Mouse (Mus musculus) cerebellum, adult 11-12 months (tissue): ENCODE measurements around the gene Defb20.

Experiments
- DNase-seq: peaks from one replicate; pipeline ENCODE4 v3.0.0; 2022

Gene Defb20

GRCm38 (mm10) chr2:152500204-152500862 is 23.5 kb downstream of the Defb20 start:
- no peak for DNase-seq

DNA sequence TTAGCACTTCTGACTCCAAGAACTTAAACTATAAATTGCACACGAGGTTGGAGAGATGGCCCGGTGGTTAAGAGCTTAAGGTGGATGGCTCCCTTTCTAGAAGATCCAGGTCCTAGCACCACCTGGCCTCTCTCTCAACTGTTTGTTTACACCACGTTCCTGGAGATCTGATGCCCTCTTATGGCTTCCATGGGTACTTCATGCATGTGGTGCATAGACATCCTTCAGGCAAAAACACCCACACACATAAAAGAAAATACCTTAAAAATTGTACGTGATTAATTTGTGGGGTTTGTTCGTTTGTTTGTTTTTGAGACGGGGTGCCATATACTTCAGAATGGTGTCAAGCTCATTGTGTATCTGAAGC is 24.0 kb downstream of the Defb20 start:
- DNase-seq = no peak

GRCm38 (mm10) chr2:152503950-152504349 is 27.1 kb downstream of the Defb20 start:
- no peak for DNase-seq

DNA sequence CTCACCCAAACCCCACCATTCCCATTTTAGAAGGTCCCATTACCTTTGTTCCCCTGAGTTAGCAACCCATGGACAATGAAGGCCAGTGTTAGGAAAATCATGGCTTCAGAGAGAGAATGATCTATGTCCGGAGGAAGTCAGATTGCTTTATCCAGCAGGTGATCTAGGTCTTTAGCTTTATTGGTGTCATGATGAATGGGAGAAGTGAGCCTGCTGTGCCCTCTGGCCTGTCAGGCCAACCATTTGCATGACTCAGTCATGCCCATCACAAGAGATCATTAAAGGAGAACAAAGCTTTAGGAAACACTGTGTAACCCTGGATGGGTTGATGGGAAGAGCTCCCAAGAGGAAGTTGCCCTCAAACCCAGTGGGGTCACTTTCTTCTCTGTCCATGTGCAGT is 34.7 kb downstream of the Defb20 start, which contains the start of gene Defb26:
Gene Defb26, minus strand, starts transcription at position 101 of the 400 bp plus-strand sequence.
- no peak for DNase-seq

GRCm38 (mm10) chr2:152516084-152516483 is 39.2 kb downstream of the Defb20 start:
- no peak for DNase-seq

- no peak for DNase-seq
Measured at GRCm38 (mm10) chr2:152517981-152518380, 41.1 kb downstream of the Defb20 start, which contains the start of gene Defb28. Gene Defb28, plus strand, starts transcription at chr2:152518255.
